Mouse (Mus musculus) liver, adult 2 months (tissue): ENCODE measurements around the gene Pcolce2. TPM values are rescaled to one million over a fixed set of nuclear protein-coding genes. Genes with fewer than 3 reads are reported as not detected.

ENCODE experiments used
- DNase-seq: peaks from one replicate; pipeline ENCODE4 v3.0.0-alpha.2; 2011; ENCODE audit warnings: low read depth, low spot score; ENCODE audit errors: extremely low read depth
- H3K27ac ChIP-seq: fragments of 200-500 bp; replicated peaks from 2 replicates; pipeline ENCODE4 v1.5.1; 2012; ENCODE audit warnings: low read depth, mild to moderate bottlenecking, control low read depth, inconsistent platforms, low read length; ENCODE audit not compliant: insufficient read depth
- H3K27me3 ChIP-seq: fragments of 200-500 bp; 2 replicates; pipeline ENCODE4 v1.6.1; 2012; ENCODE audit warnings: mild to moderate bottlenecking, moderate library complexity, low read length, inconsistent platforms; ENCODE audit not compliant: control insufficient read depth, insufficient read depth
- H3K36me3 ChIP-seq: fragments of 200-500 bp; 2 replicates; pipeline ENCODE4 v1.6.1; 2012; ENCODE audit warnings: low read length, inconsistent platforms; ENCODE audit not compliant: control insufficient read depth, insufficient read depth
- H3K4me1 ChIP-seq: fragments of 200-500 bp; 2 replicates; pipeline ENCODE4 v1.6.1; 2011; ENCODE audit warnings: low read length; ENCODE audit not compliant: control insufficient read depth, insufficient read depth
- H3K4me3 ChIP-seq: fragments of 200-500 bp; 2 replicates; pipeline ENCODE4 v1.5.1; 2011; ENCODE audit warnings: low read depth, mild to moderate bottlenecking, control low read depth, low read length, moderate library complexity; ENCODE audit not compliant: insufficient read depth
- H3K79me2 ChIP-seq: fragments of 200-500 bp; 2 replicates; pipeline ENCODE4 v1.6.1; 2012; ENCODE audit warnings: inconsistent platforms, mild to moderate bottlenecking, low read length, moderate library complexity; ENCODE audit not compliant: control insufficient read depth, insufficient read depth
- H3K9ac ChIP-seq: fragments of 200-500 bp; 2 replicates; pipeline ENCODE4 v1.6.1; 2012; ENCODE audit warnings: low read depth, mild to moderate bottlenecking, control low read depth, inconsistent platforms, low read length
- CTCF ChIP-seq: fragments of 200-500 bp; IDR thresholded peaks from 2 replicates; pipeline ENCODE4 v1.5.1; 2011; ENCODE audit warnings: low read depth, low read length, control low read depth
- POLR2A ChIP-seq: fragments of 200-500 bp; IDR thresholded peaks from 2 replicates; pipeline ENCODE4 v1.6.1; 2011; ENCODE audit warnings: low read length, control low read depth; ENCODE audit not compliant: insufficient read depth; ENCODE audit errors: extremely low read depth
- WGBS: fragments of 180-500 bp; shearing (Covaris S2); methylation state at CpG from one replicate; pipeline ENCODE4 v1.1.7; 2018; 5-methylcytosine and 5-hydroxymethylcytosine counted together
- polyA plus RNA-seq: library from polyadenylated mRNA; depleted of rRNA; stranded (reverse); fragments of >200 nt; gene quantifications from 2 replicates; pipeline ENCODE4 v1.2.3, GENCODE M21; 2012
- total RNA-seq: library from RNA; depleted of rRNA; stranded (reverse); fragments of >200 nt; gene quantifications from 2 replicates; pipeline ENCODE4 v1.2.3, GENCODE M21; 2014

The Pcolce2 gene
- total and polyA plus RNA-seq, 2 experiments: 0.27 to 1.3 TPM

DNA sequence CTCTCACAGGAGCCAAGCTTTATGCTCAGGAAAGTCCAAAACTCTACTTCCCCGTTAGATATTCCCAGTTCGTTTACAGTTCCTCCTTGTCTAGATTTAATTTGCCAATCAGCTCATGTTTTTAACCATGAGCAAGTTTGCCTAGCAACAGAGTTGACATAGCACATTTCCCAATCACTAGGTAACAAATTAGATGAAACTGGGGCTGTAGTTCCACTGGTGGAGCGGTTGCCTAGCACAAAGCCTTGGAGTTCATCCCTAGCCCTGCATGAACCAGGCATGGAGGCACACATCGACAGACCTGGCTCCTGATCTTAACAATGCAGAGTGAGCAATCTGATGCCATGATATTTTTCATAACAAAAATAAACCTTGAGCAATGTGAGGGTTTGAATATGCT lies 61.9 kb downstream of the Pcolce2 start:
- 34% methylated on average over 4 of the region's 4 CpGs for WGBS
- no peaks in the 10 kb centered on the region for H3K27me3 ChIP-seq
- H3K4me3 ChIP-seq: no peak overlapping the region
- H3K36me3 ChIP-seq: no peaks in the 10 kb centered on the region
- no peaks in the 10 kb centered on the region for H3K79me2 ChIP-seq
- no peak overlapping the region for H3K27ac ChIP-seq
- H3K4me1 ChIP-seq: no peaks in the 10 kb centered on the region
- DNase-seq: no peak
- no peak overlapping the region for H3K9ac ChIP-seq
- TF ChIP-seq CTCF (no peak), POLR2A (no peak)

DNA sequence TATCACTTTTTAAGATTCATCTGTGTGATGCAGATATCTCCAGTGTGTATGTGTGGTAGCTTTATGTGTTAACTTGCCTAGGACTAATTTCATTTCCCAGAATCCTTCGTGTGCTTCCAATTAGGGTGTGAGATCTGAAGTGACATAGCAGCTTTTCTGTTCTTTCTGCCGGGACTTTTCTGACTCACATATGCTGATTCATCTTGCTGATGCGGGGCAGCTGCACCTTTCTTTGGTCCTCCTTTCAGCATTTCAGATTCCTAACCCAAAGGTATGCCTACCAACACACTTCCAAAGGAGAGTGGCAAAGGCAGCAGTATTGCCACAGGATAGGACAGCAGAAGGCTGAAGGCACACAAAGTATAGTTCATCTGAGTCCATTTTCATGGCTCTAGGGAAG lies 66.7 kb downstream of the Pcolce2 start:
- H3K79me2 ChIP-seq: no peaks in the 10 kb centered on the region
- no peaks in the 10 kb centered on the region for H3K4me1 ChIP-seq
- no peaks in the 10 kb centered on the region for H3K36me3 ChIP-seq
- no peaks in the 10 kb centered on the region for H3K27me3 ChIP-seq
- no peak overlapping the region for H3K27ac ChIP-seq
- H3K9ac ChIP-seq: no peak overlapping the region
- 86% methylated on average over 3 of the region's 3 CpGs for WGBS
- no peak overlapping the region for H3K4me3 ChIP-seq
- no peak for DNase-seq
- TF ChIP-seq CTCF (no peak), POLR2A (no peak)

DNA sequence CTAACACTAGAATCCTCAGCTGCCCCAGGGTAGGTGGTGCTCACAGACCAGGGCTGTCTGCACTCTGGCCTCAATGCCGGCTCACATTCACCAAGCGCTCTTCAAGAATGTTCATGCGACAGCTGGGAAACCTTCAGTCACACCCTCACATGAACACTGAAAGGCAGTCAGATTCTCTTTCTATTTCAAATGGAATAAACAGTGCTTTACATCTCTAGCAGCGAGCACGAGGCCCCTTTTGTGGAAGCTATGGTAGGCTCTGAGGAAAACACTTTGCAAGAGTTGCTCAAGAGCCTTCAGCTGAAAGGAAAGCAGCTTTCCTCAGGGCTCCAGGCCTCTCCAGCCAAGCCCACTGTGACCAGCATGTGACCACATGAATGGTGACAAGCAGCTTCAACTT lies 68.0 kb downstream of the Pcolce2 start:
- H3K79me2 ChIP-seq: no peaks in the 10 kb centered on the region
- H3K4me3 ChIP-seq: no peak overlapping the region
- 96% methylated on average over 5 of the region's 5 CpGs for WGBS
- H3K4me1 ChIP-seq: no peaks in the 10 kb centered on the region
- DNase-seq: no peak
- no peaks in the 10 kb centered on the region for H3K27me3 ChIP-seq
- H3K9ac ChIP-seq: no peak overlapping the region
- no peak overlapping the region for H3K27ac ChIP-seq
- TF ChIP-seq POLR2A (no peak), CTCF (no peak)
- H3K36me3 ChIP-seq: no peaks in the 10 kb centered on the region

DNA sequence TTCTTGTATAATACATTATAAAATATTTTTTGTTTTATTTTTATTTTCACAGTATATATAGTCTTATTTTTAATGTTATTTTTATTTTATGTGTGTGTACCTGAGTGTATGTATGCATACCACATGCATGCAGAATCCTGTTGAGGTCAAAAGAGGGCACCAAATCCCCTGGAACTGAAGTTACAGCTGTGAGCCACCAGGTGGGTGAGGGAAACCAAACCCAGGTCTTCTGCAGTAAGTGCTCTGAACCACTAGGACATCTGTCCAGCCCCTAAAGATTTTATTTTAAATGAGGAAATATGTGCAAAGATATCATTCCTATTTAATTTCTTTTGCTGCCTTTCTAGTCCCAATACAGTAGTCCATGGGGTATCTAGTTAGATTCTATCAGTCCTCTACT lies 71.5 kb downstream of the Pcolce2 start:
- Histone ChIP-seq H3K79me2 (no peaks in the 10 kb centered on the region), H3K27me3 (no peaks in the 10 kb centered on the region), H3K4me3 (no peak overlapping the region), H3K27ac (no peak overlapping the region), H3K36me3 (no peaks in the 10 kb centered on the region), H3K9ac (no peak overlapping the region), H3K4me1 (no peaks in the 10 kb centered on the region)
- no peak for DNase-seq
- TF ChIP-seq POLR2A (no peak), CTCF (no peak)

DNA sequence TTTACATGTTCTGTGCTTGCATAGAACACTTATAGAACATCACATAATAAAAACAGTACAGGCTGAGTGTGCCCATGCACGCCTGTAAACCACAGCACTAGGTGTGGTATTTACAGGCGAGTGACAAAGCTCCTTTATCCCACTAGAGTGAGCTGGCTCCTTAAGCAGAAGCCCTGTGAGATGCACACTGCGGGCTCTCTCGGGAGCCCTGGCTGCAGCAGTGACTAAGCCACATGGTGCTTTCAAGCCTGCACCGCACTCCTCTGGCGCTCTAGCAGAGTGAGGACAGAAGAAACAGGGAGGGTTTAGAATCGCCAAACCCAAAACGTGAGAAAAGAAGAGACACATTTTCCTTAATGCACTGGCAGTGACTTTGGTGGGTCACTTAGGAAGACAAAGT lies 75.2 kb downstream of the Pcolce2 start:
- H3K36me3 ChIP-seq: no peaks in the 10 kb centered on the region
- WGBS: 82% methylated on average over 8 of the region's 8 CpGs
- H3K27me3 ChIP-seq: no peaks in the 10 kb centered on the region
- H3K79me2 ChIP-seq: no peaks in the 10 kb centered on the region
- H3K9ac ChIP-seq: no peak overlapping the region
- H3K27ac ChIP-seq: no peak overlapping the region
- no peaks in the 10 kb centered on the region for H3K4me1 ChIP-seq
- H3K4me3 ChIP-seq: no peak overlapping the region
- TF ChIP-seq POLR2A (no peak), CTCF (no peak)
- DNase-seq: no peak

DNA sequence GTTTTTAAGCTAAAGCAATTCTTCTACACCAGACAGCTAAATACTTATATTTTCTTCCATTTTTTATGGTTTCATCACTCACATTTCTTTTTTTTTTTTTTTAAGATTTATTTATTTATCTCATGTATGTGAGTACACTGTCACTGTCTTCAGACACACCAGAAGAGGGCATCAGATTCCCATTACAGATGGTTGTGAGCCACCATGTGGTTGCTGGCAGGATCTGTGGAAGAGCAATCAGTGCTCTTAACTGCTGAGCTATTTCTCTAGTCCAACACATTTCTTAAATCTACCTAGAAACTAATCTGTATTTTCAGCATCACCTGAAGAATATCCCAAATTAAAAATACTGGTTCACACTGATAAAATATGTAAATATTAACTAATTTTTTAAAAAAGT lies 98.8 kb downstream of the Pcolce2 start:
- no peak for TF ChIP-seq CTCF
- TF ChIP-seq POLR2A: no peak

More for the DNA sequence above, 98.8 kb downstream of the Pcolce2 start:
- Histone ChIP-seq H3K27me3 (no peaks in the 10 kb centered on the region), H3K4me3 (no peak overlapping the region), H3K4me1 (no peaks in the 10 kb centered on the region), H3K79me2 (no peaks in the 10 kb centered on the region), H3K27ac (no peak overlapping the region), H3K36me3 (no peaks in the 10 kb centered on the region), H3K9ac (no peak overlapping the region)
- peak; percentile 9 for DNase-seq
